Mouse (Mus musculus) lung, embryonic 16.5 days (tissue): ENCODE data around the gene Lsp1. TPM values are rescaled to one million over a fixed set of nuclear protein-coding genes. Genes with fewer than 3 reads are reported as not detected.

Experiments
- ATAC-seq: fragments of 200-750 bp; cut with Nextera tagmentation; 2 replicates; pipeline ENCODE4 v1.8.0; 2017; ENCODE audit warnings: low read depth, mild to moderate bottlenecking, moderate library complexity
- H3K27ac ChIP-seq: fragments of 300-500 bp; sonication (generic); 2 replicates; pipeline ENCODE4 v1.5.1; 2014; ENCODE audit warnings: mild to moderate bottlenecking, control low read depth, low read length
- H3K27me3 ChIP-seq: fragments of 300-500 bp; sonication (generic); 2 replicates; pipeline ENCODE4 v1.6.1; 2014; ENCODE audit warnings: low read depth, low read length, mixed read lengths; ENCODE audit not compliant: control insufficient read depth, insufficient read depth
- H3K36me3 ChIP-seq: fragments of 300-500 bp; sonication (generic); 2 replicates; pipeline ENCODE4 v1.6.1; 2014; ENCODE audit warnings: low read length; ENCODE audit not compliant: control insufficient read depth, insufficient read depth
- H3K4me1 ChIP-seq: fragments of 300-500 bp; sonication (generic); replicated peaks from 2 replicates; pipeline ENCODE4 v1.6.1; 2014; ENCODE audit warnings: low read length, mixed read lengths; ENCODE audit not compliant: control insufficient read depth, insufficient read depth
- H3K4me2 ChIP-seq: fragments of 300-500 bp; sonication (generic); 2 replicates; pipeline ENCODE4 v1.6.1; 2014; ENCODE audit warnings: low read depth, low read length, control low read depth
- H3K4me3 ChIP-seq: fragments of 300-500 bp; sonication (generic); 2 replicates; pipeline ENCODE4 v1.5.1; 2014; ENCODE audit warnings: mild to moderate bottlenecking, low read length, control low read depth
- H3K9ac ChIP-seq: fragments of 300-500 bp; sonication (generic); 2 replicates; pipeline ENCODE4 v1.6.1; 2014; ENCODE audit warnings: low read length, control low read depth
- H3K9me3 ChIP-seq: fragments of 300-500 bp; sonication (generic); 2 replicates; pipeline ENCODE4 v1.6.1; 2016; ENCODE audit warnings: low read length; ENCODE audit not compliant: control insufficient read depth
- WGBS: fragments of 180-500 bp; shearing (Covaris S2); extraction: QIAGEN DNeasy Blood & Tissue Kit; methylation state at CpG from one replicate; pipeline ENCODE4 v1.1.7; 2014; 5-methylcytosine and 5-hydroxymethylcytosine counted together
- polyA plus RNA-seq: library from polyadenylated mRNA; unstranded; fragments of >200 nt; fragmentation: Nextera tagmentation; extraction: Ambion mirVana; gene quantifications from 2 replicates; pipeline ENCODE4 v1.2.1, GENCODE M21; 2015

Gene Lsp1
- polyA plus RNA-seq, 1 experiment from 2014 or later, result 110 TPM

DNA sequence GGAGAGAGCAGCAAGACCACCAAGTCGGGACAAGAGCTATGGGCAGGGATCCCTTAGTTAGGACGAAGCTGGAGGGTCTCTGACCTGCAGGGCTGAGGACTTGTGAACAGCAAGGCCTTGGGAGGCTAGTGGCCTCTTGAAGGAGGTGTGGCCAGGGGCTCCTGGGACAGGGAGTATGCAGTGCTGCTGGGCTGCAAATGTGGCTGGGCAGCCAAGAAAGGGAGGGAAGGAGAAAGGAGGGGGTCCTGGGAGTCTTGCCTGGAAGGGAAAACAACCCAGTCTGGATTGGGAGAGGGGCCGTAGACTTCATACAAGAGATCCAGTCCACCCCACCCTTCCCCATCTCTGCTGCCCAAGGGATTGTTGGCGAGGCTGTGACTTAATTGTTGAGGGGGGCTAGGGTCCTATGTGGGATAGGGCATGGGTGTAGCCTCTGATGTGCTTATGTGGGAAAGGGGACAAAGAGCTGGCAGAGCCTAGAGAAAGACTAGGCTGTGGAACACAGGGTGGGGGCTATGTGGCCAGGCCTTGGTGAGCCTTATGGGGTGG, 71.4 kb downstream of the Lsp1 start:
- H3K9me3 ChIP-seq, result no peaks in the 10 kb centered on the region
- ATAC-seq, result peak; percentile 0
- no peak overlapping the region for H3K4me3 ChIP-seq
- H3K9ac ChIP-seq, result peak overlapping the region; percentile 87; the same call in 1 of the 2 replicates
- peaks cover 38% of the 10 kb centered on the region for H3K4me1 ChIP-seq
- peak overlapping the region; percentile 69 for H3K4me2 ChIP-seq
- H3K36me3 ChIP-seq, result peaks cover 3% of the 10 kb centered on the region; the same call in 1 of the 2 replicates
- H3K27ac ChIP-seq, result peak overlapping the region; percentile 85; the same call in 1 of the 2 replicates
- no peaks in the 10 kb centered on the region for H3K27me3 ChIP-seq
- WGBS, result 66% methylated on average over 4 of the region's 4 CpGs

DNA sequence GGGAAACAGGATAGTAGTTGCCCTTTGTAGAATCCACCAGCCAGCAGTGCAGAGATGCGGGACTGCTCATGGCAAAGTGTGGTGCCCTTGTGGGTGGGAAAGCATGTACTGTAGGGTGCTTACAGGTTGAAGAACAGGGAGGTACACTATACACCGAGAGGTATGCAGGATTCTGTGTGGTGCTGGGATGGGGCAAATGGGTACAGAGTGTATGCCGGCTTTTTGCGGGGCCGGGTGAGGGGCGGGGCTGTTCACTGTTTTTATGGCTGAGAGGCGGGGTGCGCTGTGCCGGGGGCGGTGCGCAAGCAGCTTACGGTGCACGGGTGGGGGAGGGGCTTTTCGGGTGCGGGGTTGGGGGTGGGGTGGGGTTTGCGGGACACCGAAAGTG, 72.1 kb downstream of the Lsp1 start, which contains the start of gene Mrpl23:
Gene Mrpl23, plus strand, starts transcription at position 16 of the 388 bp plus-strand sequence.
- H3K9ac ChIP-seq, result peak within 1 kb of the TSS; percentile 87
- H3K36me3 ChIP-seq, result peaks cover 3% of the 10 kb centered on the region; the same call in 1 of the 2 replicates
- H3K4me1 ChIP-seq, result peaks cover 38% of the 10 kb centered on the region
- H3K27me3 ChIP-seq, result no peaks in the 10 kb centered on the region
- peak within 1 kb of the TSS; percentile 67 for H3K4me3 ChIP-seq
- peak within 1 kb of the TSS; percentile 85 for H3K27ac ChIP-seq
- peak within 1 kb of the TSS; percentile 69 for H3K4me2 ChIP-seq
- ATAC-seq, result peak; percentile 44
- WGBS, result 6% methylated on average over 16 of the region's 17 CpGs
- H3K9me3 ChIP-seq, result no peaks in the 10 kb centered on the region

DNA sequence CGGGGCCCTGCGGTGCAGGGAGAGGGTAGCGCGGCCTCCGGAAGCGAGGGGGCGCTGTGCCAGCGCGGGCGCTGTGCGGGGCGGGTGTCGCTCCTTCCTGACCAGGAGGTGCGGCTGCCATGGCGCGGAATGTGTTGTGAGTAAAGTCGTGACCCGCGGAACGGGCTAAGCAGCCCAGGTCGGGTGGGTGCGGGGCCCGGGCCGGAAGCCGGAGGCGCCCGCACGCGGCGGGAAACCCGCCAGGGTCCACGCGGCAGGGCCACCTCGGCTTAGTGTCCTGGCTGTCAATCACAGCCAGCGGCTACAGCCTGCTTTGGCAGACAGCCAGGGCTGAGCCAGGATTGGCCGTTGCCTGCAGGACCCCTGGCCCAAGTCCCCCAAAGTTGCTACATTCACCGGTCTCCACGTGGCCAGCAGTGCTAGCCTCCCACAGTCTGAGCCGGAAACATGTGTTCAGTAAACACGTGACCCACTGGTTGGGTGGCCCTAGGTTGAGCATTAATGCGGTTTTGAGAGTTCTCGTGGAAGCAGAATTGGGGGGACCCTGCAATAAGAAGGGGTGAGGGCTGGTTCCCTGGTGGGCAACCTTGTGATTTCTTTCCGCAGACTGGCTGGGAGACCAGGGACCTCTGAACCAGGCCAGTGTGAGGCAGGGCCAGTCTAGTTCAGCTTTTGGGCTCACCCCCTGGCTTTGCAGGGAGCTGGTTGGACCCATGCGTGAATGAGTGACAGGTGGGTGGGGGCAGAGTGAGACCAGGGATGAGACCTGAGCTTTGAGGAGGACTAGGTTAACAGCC, 72.6 kb downstream of the Lsp1 start:
- Histone ChIP-seq H3K4me3 (peak overlapping the region; percentile 67), H3K36me3 (peaks cover 3% of the 10 kb centered on the region; the same call in 1 of the 2 replicates), H3K4me2 (peak overlapping the region; percentile 69), H3K9me3 (no peaks in the 10 kb centered on the region), H3K27me3 (no peaks in the 10 kb centered on the region), H3K9ac (peak overlapping the region; percentile 87), H3K4me1 (peaks cover 43% of the 10 kb centered on the region), H3K27ac (peak overlapping the region; percentile 85)
- 2% methylated on average over 44 of the region's 44 CpGs for WGBS
- peak; percentile 81 for ATAC-seq

- peak; percentile 24; the same call in 1 of the 2 replicates for ATAC-seq
- Histone ChIP-seq H3K4me2 (no peak overlapping the region), H3K4me3 (no peak overlapping the region), H3K4me1 (peaks cover 55% of the 10 kb centered on the region), H3K27me3 (no peaks in the 10 kb centered on the region), H3K9ac (peak overlapping the region; percentile 31), H3K36me3 (peaks cover 3% of the 10 kb centered on the region; the same call in 1 of the 2 replicates), H3K9me3 (no peaks in the 10 kb centered on the region), H3K27ac (peak overlapping the region; percentile 85)
- WGBS, result 37% methylated on average over 4 of the region's 4 CpGs
These were observed 74.5 kb downstream of the Lsp1 start for GRCm38 (mm10) chr7:142535116-142535515.

DNA sequence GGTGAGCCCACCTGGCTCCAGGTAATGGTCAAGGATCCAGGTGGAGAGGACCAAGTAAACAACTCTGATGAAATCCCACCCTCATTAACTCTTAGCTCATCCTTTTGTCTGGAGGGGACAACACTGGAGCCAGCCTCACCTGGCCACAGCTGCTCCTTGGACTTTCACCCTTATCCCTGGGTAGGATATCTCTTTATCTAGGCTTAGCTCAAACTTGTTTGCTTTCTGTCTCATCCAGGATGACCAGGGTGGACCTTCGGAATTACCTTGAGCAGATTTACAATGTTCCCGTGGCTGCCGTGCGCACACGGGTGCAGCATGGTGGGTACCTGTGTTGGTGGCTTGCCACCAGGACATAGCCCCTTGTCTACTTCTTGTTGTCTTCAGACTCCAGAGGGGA, 75.2 kb downstream of the Lsp1 start:
- Histone ChIP-seq H3K36me3 (peaks cover 3% of the 10 kb centered on the region), H3K27ac (peak overlapping the region; percentile 85), H3K27me3 (no peaks in the 10 kb centered on the region), H3K4me1 (peaks cover 60% of the 10 kb centered on the region), H3K9ac (no peak overlapping the region; the same call in 1 of the 2 replicates), H3K9me3 (no peaks in the 10 kb centered on the region), H3K4me3 (no peak overlapping the region), H3K4me2 (no peak overlapping the region)
- 82% methylated on average over 5 of the region's 5 CpGs for WGBS
- ATAC-seq, result no peak

DNA sequence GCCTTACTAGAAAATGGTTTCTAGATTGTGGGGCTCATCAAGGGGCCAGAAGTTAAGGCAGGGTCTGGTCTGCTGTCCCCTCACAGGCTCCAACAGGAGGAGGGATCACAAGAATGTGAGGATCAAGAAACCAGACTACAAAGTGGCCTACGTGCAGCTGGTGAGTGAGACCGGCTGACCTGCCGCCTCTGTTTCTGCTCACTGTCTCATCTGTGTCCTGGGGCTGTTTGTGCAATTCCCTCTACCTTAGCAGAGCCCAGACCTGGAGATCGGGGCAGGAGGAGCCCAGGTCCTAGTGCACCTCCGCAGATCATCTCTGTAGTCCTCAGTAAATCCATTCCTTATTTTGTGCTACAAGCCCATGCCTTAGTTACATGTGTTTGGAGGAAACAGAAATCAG, 76.6 kb downstream of the Lsp1 start:
- H3K27me3 ChIP-seq, result no peaks in the 10 kb centered on the region
- ATAC-seq, result no peak
- H3K4me1 ChIP-seq, result peaks cover 54% of the 10 kb centered on the region
- H3K36me3 ChIP-seq, result peaks cover 6% of the 10 kb centered on the region
- no peak overlapping the region for H3K27ac ChIP-seq
- 69% methylated on average over 5 of the region's 5 CpGs for WGBS
- no peak overlapping the region for H3K4me2 ChIP-seq
- H3K9me3 ChIP-seq, result no peaks in the 10 kb centered on the region
- no peak overlapping the region for H3K9ac ChIP-seq
- H3K4me3 ChIP-seq, result no peak overlapping the region

- 12% methylated on average over 6 of the region's 6 CpGs for WGBS
- peak; percentile 62 for ATAC-seq
- H3K4me2 ChIP-seq, result no peak overlapping the region
- H3K27me3 ChIP-seq, result no peaks in the 10 kb centered on the region
- peaks cover 6% of the 10 kb centered on the region for H3K36me3 ChIP-seq
- H3K9me3 ChIP-seq, result no peaks in the 10 kb centered on the region
- H3K27ac ChIP-seq, result peak overlapping the region; percentile 82
- H3K4me1 ChIP-seq, result peaks cover 56% of the 10 kb centered on the region
- H3K4me3 ChIP-seq, result no peak overlapping the region
- peak overlapping the region; percentile 45 for H3K9ac ChIP-seq
These were observed 77.3 kb downstream of the Lsp1 start for GRCm38 (mm10) chr7:142537879-142538278.

GRCm38 (mm10) chr7:142538291-142538690, 77.7 kb downstream of the Lsp1 start:
- 20% methylated on average over 4 of the region's 4 CpGs for WGBS
- H3K9ac ChIP-seq, result peak overlapping the region; percentile 45
- no peak for ATAC-seq

DNA sequence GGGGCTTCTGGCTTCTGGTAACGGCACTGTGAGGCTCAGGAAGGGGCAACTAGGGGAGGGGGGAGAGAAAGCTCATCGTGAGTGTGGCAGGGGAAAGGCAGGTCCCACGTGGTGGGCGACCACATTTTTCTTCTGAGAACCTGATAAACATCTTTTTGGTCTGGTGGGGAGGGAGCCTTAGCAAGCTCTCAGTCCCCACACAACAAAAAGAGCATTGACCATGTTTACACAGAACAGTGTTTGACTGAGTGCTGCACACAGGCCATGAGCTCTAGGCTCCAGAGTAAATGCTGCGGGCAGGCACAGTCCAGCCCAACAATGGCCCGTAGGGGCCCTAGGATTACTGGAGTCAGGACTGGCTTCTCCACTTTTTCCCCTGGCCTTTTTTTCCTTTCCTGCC, 78.2 kb downstream of the Lsp1 start:
- Histone ChIP-seq H3K4me1 (peaks cover 54% of the 10 kb centered on the region), H3K27me3 (no peaks in the 10 kb centered on the region), H3K4me3 (no peak overlapping the region), H3K36me3 (peaks cover 6% of the 10 kb centered on the region), H3K4me2 (no peak overlapping the region), H3K9ac (peak overlapping the region; percentile 45), H3K27ac (peak overlapping the region; percentile 82), H3K9me3 (no peaks in the 10 kb centered on the region)
- ATAC-seq, result no peak
- 20% methylated on average over 6 of the region's 6 CpGs for WGBS

More at GRCm38 (mm10) chr7:142538291-142538690, 77.7 kb downstream of the Lsp1 start:
- Histone ChIP-seq H3K4me1 (peaks cover 58% of the 10 kb centered on the region), H3K4me3 (no peak overlapping the region), H3K4me2 (no peak overlapping the region), H3K27ac (peak overlapping the region; percentile 82), H3K9me3 (no peaks in the 10 kb centered on the region), H3K36me3 (peaks cover 6% of the 10 kb centered on the region), H3K27me3 (no peaks in the 10 kb centered on the region)
